Mouse (Mus musculus): ENCODE measurements around the gene Slc38a2.

The Slc38a2 gene

DNA sequence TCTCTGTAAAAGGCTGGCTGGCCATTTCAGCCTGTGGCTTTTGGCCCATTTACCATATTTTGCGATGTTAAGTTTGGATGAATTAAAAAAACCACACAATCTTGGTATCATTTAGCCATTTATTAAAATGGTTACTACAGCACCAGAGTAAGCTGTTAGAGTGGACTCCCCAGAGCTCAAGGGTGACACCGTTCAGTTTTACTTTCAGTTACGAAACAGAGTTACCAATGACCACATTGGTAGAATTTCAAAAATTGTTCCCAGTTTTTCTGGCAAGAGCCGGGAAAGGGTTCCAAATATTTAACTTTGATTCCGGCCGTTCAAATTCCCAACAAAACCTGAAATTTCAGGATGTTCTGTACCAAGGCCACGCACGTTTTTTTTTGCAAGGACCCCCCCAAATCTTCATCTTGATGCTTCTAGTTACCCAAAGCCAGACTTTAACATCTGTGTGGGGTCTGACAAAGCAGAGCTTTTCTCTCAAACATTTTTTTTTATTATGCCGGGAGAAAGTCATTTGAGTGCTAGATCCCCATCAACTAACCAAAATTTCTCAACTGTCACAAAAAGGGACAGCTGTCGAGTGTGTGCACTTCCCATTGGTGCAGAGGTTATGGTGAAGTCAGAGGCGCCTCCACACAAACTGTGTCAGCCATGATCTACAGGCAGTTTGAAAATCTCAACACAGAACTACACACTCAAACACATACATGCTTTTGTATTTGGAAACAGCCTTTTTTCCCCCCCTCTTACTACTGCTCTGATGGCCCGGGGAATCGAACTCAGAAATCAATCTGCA is 2.8 kb downstream of the Slc38a2 start:
- no peak for DNase-seq (ENCODE audit: low read depth, low spot score)

DNA sequence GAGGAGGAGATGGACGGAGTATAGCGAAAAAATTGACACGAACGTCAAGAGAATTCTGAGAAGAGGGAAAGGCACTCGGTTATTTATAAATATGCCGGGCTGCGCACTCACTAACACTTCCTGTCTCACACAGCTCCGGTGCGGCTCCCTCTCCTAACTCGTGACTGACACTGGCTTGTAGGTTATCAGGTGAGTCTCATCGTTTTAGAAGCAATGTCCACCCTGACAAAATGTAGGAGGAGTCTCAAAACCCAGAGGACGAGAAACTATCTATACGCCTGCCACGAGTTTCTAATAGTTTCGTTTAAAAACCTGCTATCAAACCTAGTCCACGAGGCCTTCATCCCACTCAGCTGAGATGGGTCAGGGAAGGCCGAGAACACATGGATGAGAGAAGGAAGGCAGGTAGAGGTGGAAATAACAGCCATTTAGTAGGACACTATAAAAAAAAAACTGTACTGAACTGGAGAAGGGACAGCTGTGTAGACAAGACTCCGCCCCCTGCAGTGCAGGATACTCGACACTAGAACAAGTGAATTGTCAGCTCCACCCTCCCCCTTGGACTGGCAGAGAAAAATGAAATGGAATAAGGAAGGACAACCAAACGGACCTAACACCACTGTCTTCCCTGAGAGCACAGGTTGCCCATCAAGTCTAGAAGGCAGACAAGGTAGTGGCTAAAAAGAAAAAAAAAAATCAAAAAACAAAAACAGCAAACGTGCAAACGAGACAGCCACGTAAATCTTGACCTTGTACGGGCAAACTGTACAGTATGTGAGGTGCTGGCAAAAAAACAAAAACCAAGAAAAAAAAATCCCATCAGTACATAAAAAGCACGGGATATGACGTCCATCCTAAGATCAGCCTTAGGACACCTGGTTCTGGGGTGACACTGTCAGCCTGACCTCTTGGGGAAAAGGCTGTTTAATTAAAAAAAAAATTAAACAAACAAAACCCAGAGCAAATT is 3.8 kb downstream of the Slc38a2 start:
- no peak for DNase-seq (ENCODE audit: low read depth, low spot score)

DNA sequence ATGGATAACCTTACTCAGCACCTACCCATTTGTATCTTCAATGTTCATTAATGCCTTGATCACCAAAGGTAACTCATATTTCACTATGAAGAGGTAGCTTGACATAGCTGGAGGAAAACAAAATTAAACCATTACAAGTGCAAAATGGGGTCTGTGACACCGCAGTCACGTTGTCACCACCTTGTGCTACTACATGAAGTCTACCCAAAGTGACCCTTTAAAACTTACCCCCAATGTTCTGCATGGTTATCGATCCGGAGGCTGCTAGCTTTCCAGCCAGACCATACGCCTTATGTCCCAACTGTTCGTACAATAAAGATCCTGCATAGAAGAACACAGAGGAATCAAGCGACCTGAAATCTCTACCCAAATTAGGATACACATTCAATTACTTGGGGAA is 4.5 kb downstream of the Slc38a2 start:
- DNase-seq (ENCODE audit: low read depth, low spot score) = no peak

DNA sequence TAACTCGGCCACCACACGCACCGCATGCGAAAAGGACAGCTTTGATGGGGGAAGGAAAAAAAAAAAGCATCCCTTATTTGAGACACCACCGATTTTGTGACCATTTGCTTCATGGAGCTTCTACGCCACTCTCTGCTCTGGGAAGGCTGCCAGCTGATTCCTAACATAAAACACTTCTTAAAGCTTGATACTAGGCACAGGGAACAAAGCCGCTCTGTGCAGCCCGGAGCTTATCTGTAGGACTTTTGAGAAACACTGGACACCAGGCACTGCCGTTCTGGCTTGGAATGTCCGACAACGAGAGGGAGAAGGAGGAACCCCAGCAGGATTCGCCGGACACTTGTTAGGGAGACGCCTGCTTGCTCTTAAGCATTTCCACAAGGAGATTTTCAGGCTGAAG is 5.8 kb downstream of the Slc38a2 start:
- no peak for DNase-seq (ENCODE audit: low read depth, low spot score)

DNA sequence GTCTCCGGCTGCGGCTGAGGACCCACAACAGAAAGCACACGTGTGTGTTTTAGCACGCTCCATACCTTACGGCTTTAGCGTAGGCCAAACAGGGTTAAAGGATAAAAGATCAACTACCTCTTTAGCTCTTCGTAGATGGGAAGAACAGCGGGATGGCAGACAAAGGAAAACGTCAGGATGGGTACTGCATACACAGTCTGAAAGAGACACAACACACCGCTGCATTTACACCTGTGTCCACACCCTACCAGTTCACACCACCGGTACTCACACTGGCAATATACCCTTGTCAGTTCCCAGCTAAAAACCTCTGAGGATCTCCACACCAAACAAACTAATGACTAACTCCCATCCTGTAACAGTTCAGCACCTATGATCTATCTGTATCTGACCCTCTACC is 7.1 kb downstream of the Slc38a2 start:
- DNase-seq (ENCODE audit: low read depth, low spot score) = no peak

DNA sequence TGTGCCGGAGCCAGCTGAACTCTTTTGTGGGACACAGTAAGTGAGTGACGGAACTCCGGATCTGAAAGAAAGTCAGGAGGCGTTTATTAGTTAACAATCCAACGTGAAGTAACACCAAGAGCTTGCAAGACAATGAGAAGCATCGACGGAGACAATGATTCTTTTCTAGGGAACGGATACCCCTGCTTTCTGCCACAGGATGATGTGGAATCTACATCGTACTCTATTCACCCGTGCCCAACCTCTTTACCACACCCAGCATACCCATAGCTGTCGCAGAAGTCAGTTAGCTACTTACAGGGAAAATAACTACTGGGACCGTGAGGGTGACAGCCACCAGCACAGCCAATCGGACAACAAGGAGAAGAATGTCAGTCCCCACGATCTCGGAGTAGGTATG is 8.1 kb downstream of the Slc38a2 start:
- no peak for DNase-seq (ENCODE audit: low read depth, low spot score)

DNA sequence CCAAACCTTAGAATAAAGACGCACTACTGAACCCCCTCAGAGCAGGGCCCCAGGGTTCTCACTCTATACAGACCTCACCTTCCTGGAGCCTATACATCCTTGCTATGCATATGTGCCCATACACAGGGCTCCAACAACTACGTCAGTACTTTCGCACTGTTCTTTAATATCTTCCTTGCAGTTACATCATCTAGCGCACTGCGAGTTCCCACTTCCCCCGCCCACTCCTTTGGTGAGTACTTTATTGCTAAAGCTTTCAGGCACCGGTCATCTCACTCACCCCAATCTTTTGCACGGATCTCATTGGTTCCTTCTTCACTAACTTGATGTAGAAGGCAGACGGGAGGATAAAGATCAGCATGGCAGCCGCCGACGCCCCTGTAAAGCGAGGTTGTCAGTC is 8.7 kb downstream of the Slc38a2 start:
- DNase-seq (ENCODE audit: low read depth, low spot score) = no peak

DNA sequence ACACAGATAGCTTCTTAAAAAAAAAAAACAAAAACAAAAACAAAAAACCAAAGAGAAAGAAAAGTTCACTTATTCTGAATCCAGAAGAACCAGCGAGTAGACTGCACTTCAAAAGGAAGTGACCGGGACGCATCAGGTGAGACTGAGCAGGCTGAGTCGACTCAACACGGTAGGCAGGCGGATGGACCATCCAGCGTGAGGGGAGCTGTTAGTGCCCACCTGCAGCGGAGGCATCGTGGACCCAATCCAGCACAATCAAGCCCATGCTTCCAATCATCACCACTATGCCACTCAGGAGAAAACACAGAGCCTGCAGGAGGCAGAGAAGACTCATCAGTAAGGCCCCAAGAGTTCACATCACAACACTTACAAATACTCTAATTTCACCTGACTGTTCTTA is 9.6 kb downstream of the Slc38a2 start:
- DNase-seq (ENCODE audit: low read depth, low spot score) = no peak

DNA sequence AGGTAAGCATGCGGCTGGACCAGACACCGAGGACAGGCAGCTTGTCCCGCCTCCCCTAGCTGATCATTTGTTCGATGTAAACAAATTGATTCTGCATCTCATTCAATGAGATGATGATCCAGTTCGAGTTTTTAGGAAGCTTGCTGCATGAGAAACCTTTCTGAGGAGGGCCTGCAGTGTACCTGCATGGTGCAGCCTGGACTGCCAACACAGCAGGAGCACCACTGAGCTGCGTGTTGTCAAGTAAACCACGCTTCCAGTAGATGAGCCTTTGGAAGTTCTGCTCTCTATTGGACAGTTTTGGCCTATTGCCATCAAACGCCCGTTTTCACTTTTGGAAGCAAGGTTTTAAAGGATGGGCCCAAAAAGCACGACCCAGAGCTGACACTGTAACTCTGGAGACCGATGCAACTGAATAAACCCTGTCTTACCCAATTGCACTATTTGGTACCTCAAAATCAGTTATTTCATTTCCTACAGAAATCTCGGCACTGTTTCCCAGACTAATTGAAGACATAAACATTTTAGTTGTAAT is 10.7 kb downstream of the Slc38a2 start:
- DNase-seq (ENCODE audit: low read depth, low spot score) = no peak

DNA sequence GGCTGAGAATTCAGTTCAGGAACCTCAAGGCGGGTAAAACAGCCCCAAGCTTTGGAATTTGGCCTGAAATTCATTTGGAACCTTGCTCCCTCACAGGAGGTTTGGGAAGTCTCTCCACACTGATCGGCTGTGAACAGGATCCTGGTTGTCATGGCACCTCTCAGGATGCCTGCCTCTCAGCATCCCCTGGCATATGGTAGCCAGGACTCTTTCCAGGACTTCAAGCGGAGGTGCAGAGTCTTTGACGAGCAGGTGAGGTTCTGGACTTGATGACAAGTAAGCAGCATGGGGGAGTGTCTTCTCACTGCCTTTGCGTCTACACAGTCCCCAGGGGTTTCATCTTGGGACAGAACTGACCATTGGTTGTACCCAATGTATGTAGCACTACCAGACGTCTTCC is 11.5 kb downstream of the Slc38a2 start:
- no peak for DNase-seq (ENCODE audit: low read depth, low spot score)

DNA sequence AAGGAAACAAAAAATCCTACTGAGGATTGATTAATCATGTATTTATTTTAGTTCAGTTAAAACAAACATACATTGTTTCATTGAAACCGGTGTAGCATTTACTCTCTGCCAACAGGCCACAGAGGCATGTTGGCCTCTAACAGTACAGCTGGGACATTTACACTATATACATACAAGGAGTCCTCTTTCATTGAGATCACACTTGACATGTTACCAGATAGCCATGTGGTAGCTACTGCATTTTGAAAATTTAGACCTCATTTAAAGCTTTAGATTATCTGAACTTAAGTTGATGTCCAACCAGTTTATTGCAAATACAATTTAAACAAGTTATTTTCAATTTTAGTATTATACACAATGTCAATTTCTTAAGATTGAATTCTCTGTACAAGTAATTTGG is 12.2 kb downstream of the Slc38a2 start:
- no peak for DNase-seq (ENCODE audit: low read depth, low spot score)

DNA sequence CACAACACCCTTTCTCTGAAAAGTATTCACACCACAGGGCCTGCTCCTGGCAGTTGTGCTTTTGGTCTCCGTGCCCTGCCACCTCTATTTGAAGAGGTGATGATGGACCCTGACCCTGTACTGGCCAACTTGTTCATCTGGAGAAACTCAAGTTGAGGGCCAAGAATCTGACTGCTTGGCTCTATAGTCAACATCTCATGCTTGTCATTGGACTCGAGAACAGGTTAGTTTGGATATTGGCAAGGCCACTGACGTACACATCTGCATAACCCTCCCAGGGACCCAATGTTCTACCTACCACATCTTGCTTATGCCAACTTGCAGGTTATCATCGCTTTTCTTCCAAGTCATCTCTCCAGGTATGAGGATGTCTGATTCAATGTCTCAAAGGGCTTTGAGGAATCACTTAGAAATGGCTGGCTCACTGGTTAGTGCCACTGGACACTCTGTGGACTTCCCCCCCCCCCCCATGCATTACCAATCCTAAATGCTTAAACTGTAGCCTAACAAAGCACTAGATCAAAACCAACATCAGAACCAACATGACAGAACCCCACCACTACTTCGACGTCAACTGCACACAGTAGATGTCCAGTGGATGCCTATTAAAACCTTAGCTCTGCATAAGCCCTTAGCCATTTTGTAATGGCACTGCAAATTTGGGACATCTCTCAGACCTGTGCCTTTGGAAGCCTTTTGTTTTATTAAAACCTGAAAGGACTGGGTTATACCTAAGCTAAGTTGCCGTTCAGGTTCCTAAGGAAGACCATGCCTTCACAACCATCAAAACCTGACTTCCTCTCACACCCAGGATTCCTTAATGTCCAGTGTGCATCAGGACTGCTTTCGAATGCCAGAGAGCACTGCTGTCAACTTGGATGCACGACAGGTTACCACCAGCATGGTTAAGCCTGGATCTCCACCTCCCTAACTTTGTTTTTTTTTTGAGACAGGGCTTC is 13.1 kb downstream of the Slc38a2 start:
- no peak for DNase-seq (ENCODE audit: low read depth, low spot score)

DNA sequence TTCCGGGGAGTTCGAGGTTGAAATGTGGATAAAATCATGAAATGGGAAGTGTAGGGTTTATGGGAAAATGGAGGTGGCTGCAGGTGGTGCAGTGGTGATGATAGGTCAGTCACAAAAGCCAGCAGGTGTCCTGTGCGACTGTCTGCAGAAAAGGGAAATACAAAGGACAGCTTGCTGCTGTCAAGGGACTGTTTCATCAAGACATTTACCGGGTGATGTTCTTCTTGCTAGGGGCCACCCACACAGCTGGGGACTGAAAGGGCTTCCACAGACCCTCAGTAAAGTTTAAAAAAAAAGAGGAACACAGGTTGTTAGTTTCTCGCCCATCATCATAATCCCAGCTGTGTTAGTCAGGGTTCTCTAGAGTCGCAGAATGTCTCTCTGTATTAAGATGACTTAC is 14.3 kb downstream of the Slc38a2 start:
- DNase-seq (ENCODE audit: low read depth, low spot score) = no peak

DNA sequence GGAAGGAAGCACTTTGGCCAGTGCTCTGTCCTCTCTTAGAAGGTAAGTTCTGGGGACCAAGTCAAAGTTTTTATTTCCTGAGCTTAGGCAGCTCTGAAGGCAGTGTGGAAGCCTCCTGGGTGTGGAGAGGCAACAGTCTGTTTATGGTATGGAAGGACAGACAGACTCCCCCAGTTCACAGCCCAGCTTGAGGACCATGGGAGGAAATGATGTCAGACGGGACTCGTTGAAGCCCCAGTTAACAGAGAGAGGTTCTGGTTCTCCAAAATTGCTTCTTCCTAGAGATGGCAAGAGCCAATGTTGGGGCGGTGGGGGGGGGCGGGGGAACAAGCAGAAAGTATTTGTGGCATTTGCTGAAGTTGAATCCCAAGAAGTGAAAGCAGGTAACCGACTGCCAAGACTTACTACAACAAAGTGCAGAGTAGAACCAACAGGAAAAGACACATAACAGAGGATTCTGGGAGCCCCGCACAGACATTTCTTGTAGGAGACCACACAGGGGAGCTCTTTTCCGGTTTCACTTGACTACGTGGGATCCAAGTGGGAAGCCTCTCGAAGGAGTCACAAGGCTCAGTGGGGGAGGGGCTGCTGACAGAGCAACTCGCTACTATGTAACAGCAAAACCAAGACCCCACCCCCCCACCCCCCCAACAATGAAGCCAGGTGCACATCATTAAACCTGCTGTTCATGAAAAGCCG is 15.2 kb downstream of the Slc38a2 start:
- DNase-seq (ENCODE audit: low read depth, low spot score) = no peak

DNA sequence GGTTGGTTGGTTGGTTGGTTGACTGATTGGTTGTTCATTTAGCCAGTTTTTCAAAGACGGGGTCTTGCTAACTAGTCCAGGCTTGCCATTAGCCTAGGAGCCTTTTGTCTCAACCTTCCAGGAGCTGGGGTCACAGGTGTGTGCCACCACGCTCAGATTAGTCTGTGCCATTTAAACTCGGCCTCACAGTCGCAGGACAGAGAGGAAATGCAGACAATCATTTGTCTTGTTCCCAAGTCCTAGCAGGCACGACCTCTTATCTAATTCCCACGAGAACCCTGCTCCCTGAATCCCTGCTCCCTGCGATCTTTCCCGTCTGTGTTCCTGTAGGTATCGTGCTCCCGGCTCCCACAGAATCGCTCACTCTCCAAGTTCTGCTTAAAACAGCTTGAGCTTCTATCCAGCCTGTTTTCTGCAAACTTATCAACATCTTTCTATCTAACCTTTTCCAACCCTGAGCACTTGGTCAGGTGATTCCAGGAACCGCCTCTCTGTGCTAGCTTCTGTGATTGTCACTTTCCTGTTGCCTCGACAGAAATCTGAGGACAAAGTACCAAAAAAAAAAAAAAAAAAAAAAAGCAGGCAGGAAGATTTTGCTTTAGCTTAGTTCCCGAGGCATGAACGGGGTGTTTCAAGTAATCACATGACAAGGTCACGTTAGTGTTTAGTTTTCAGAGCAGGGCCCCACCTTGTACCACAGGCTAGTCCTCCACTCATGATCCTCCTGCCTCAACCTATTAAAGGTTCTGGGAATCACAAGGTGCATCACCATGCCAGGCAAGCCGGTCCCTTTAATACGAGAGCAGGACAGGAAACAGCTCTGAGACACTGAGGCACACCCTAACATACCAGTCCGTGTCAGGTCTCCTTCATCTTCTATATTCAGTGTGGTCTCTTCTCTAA is 20.4 kb downstream of the Slc38a2 start:
- DNase-seq (ENCODE audit: low read depth, low spot score) = no peak

DNA sequence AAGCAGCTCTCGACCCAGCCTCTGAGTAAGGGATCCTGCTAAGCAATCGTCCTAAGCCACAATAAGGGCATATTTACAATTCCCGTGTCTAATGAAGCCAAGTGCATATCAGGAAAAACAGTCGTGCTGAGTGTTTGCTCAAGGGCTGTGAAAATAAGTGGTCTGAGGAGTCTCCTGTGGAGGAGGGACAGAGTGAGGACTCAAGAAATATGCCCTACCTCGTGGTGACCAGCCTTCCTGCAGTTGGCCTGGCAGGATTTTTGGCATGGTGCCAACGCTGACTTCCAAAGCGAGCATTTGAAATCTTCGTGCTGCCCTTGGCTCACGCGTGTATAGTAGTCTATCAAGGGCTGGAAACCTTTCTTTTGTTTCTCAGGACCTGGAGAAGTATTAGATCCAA is 23.0 kb downstream of the Slc38a2 start:
- no peak for DNase-seq (ENCODE audit: low read depth, low spot score)

DNA sequence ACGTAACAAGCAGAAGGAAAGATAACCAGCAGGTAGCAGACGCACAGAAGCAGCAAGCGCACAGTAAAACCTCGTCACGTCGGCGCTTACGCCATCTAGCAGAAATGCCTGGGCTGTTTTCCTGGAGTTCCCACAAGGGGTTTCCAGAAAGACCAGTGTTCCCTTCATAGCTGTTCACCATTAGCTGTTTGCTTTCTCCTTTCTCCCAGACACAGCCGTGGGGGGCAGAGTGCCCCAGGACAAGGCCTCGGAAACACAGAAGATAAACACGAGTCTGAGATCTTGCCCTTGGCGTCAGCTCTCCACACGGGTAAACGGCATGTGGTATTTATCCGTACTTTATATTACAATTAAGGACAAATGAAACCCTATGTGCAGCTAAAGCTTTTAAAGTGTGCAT is 23.8 kb downstream of the Slc38a2 start:
- no peak for DNase-seq (ENCODE audit: low read depth, low spot score)

DNA sequence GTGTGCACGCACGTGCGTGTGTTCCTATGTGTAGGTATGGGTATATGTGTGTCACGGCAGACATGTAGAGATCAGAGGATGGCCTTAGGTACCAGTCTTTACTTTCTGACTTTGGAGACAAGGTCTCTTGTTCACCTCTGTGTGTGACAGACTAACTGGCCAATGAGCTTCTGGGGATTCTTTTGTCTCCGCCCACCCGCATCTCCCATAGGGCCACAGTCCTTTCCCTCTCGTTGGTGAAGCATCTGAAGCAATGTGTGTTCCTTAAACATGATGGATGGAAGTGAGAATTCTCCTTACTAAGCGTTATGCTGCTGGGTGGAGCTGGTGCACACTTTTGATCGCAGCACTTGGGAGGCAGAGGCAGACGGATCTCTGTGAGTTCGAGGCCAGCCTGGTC is 24.5 kb downstream of the Slc38a2 start:
- DNase-seq (ENCODE audit: low read depth, low spot score) = no peak

DNA sequence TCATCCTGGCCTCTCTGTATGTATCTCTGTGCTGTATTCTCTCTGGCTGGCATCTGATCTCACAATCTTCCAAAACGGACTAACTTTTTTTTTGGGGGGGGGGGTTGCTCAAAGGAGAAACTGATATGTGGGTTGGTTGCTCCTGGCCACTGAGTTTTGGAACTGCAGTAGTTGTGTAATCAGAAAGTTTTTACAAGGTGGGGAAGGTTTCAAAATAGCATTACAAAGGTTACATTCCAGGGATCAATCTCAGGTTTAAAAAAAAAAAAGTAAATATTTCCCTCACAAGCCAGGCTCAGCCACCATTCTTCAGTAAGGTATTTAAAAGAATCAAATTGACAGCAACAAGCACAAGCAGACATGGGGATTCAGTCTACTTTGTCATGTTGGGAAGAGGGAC is 25.4 kb downstream of the Slc38a2 start:
- DNase-seq (ENCODE audit: low read depth, low spot score) = no peak

DNA sequence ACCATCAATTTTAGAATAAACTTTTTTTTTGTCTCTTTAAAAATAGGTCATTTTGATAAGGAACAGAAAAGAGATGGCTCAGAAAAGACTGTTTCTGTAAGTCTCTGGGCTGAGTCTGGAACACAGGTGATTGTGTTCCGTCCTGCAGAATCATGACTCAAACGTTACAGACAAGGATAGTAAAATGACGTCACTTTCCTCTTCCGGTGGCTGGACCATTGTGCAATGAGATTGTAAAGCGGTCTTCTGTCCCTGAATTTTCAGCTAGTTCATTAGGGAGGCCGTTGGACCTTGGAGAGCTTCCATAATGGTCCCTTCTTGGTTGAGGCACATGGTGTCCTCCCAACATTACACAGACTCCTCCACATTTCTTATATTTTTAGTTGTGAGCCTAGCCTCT is 29.8 kb downstream of the Slc38a2 start:
- DNase-seq (ENCODE audit: low read depth, low spot score) = no peak
